Mouse (Mus musculus): ENCODE results near the gene Vmn1r51.
"Not testable (repeated sequence)": the region's sequence is repeated elsewhere in the genome, so short reads cannot be mapped to it uniquely, and the experiment has no call there.

Vmn1r51 gene

DNA sequence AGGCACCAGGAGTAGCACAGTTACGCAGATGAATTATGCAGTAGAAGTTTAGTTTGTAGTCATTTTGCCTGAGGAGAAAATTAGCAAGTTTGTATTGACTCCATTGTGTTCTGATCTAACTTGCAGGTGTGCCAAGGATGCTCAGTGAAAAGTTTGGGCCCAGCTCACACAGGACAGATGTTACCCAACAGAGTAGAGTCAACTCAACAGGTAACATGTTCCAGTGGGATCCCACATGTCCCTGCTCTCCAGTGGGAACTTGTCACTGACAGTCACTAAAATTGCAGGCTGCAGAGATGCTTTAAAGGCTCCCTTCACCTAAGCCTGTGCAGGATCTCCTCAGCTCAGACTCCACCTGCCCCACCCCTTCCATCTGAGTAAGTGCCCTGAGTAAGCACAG is at the start of gene Vmn1r51:
Vmn1r51 (plus strand) TSS at position 301 of the 400 bp plus-strand sequence.
- DNase-seq: not testable (repeated sequence)

DNA sequence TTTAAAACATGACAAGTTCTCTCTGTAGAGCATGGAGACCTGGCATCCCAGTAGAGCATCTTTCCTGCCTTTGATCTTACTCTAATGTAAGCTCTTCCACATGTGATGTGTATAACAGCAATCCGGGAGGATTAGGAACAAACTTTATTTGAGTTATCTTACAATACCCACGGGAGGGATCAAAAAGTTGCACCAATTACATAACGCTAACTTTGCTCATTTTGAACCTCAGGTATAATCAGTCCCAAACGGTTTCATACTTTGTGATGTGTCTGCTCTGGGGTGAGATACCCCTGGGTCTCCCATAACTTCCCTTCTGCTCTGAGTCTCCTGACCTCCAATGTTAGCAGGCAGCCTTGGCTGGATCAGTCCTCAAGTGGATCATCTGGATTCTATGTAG is 44.0 kb upstream of the Vmn1r51 start, which contains the start of gene Vmn1r49:
Vmn1r49 (minus strand) TSS at position 101 of the 400 bp plus-strand sequence.
- no peak for DNase-seq

DNA sequence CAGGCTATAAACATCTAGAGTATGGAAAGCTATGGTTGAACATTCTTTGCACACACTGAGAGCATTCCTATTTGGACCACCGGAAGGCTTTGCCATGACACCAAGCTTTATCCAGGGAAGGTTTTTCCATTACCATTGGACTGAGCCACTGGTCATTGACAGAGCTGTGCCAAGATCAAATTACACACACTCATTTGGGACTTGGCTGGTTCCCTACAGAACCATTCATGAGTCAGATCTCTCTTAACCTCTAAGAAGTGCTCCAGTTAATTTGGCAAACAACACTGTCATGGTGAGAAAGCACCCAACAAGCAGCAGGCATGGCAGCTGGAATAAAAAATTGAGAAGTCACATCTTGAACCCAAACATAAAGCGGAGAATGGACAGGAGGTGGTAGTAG is 21.8 kb upstream of the Vmn1r51 start:
- no peak for DNase-seq

DNA sequence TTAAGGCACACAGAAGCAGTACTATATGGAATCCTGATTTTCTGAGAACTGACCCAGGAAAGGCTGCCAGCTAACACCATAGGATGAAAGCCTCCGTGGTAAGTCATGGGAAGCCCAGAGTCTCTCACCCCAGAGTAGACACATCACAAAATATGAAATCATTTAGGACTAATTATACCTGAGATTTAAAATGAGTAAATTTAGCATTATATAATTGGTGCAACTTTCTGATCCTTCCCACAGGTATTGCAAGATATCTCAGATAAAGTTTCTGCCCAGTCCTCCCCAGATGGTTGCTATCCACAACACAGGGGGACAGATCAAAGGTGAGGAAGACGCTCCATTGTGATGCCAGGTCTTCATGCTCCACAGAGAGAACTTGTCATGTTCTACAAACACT is 21.3 kb upstream of the Vmn1r51 start, which contains the start of gene Vmn1r50:
Vmn1r50 (plus strand) TSS at position 301 of the 400 bp plus-strand sequence.
- no peak for DNase-seq

DNA sequence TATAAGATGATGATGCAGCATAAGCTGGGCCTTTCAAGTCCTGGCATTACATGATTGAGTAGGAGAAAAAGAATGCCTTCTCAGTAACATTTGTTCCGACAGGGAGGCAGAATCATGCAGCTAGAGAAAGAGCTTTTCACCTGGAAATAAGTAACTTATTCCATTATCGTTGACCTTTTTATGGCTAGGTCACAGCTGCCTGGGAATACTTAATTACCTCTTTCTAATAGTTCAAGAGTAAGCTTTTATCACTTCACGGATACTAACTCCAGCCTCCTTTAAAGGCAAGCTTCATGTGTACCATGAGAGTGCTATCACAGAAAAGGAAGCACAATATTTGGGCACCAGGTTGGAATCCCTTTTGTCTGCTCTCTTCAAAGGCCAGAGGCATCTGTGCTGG is 37.7 kb downstream of the Vmn1r51 start:
- DNase-seq: no peak

DNA sequence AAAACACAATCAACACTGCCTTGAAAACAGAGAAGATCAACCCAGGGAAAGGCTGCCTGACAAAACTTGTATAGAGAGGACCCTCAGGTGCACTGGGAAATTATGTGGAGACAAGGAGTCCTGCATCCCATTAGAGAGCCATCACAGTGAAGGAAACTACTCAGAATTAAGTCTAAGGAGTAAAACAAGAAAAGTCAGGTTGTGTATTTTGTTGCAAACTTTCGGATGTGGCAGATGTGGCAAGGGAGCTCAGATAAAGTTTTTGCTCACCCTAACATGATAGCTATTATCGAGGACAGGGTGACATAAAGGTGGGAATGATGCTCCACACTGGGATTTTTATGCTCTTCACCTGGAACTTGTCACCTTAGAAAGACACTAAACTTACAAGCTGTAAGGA is 52.1 kb downstream of the Vmn1r51 start, which contains the start of gene Vmn1r52:
Vmn1r52 (plus strand) TSS at position 301 of the 400 bp plus-strand sequence.
- no peak for DNase-seq

Data from cerebellum, adult 11 months (tissue).